ENCODE assay signal across 8 mouse cellular contexts in the genomic region with DNA sequence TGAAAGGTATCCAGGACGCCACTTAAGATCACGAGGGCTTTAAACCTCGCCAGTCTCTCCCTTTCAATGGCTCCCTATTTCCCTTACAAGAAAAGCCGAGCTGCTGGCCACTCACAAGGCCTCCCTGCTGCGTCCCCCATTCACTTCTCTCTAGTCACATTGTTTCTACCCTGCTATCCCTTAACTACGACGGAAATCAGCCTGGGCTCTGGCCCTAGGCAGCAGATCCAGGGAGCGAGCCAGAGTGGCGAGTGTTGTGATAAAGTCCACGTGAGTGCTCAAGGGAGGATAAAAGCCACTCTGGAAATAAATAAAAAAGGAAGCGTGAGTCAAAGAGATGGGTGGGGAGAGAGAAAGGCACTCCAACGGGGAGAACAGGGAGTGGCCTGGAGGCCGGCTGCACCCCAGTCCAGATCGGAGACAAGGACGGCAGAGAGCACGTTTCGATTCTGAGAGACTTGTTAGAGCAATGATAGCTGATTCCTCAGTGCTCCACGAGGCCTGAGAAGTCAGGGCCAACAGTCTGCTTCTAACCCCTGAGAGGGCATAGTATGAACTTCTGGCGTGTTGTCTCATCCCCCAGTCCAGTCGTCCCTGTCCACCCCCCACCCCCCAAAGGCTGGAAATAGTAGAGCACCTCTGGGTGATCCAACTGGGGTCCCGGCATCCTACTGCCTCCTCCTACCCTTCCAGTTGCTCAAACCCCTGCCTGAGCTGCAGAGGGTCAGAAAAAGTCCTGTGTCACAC.
DNase-seq lines count a peak whose midpoint lies in the region; ATAC-seq and TF ChIP-seq lines count a peak whose summit lies in the region.

No protein-coding gene starts in this region.

- H3K9ac ChIP-seq in embryonic facial prominence, embryonic 12.5 days, result peak overlapping the region; percentile 38; the same call in 1 of the 2 replicates
- H3K9ac ChIP-seq in heart, embryonic 14.5 days (ENCODE audit: low read length), result peak overlapping the region; percentile 32

- peak overlapping the region; percentile 38 for H3K4me3 ChIP-seq in embryonic facial prominence, embryonic 12.5 days
- H3K4me3 ChIP-seq in heart, embryonic 14.5 days (ENCODE audit: control insufficient read depth in 1 of 2, insufficient read depth in 1 of 2, low read depth in 1 of 2, low read length in 2 of 2), result peak overlapping the region; percentile 44 to 48
- H3K4me3 ChIP-seq in small intestine, adult 2 months (ENCODE audit: low read depth, low read length), result peak overlapping the region; percentile 56

- no peak overlapping the region for H3K27ac ChIP-seq in embryonic facial prominence, embryonic 12.5 days
- H3K27ac ChIP-seq in heart, embryonic 14.5 days (replicated peaks in 1 of 2; ENCODE audit: control insufficient read depth in 1 of 2, insufficient read depth in 1 of 2, low read depth in 2 of 2, low read length in 2 of 2), result peak overlapping the region; percentile 70 to 72
- H3K27ac ChIP-seq in small intestine, adult 2 months (ENCODE audit: insufficient read depth, low read depth, low read length), result peak overlapping the region; percentile 98

- H3K36me3 ChIP-seq in embryonic facial prominence, embryonic 12.5 days, result no peaks in the 10 kb centered on the region
- H3K36me3 ChIP-seq in heart, embryonic 14.5 days (ENCODE audit: control insufficient read depth, insufficient read depth, low read length), result no peaks in the 10 kb centered on the region
- H3K36me3 ChIP-seq in small intestine, adult 2 months (ENCODE audit: control insufficient read depth, insufficient read depth, low read length), result no peaks in the 10 kb centered on the region

- peak; percentile 56; the same call in 1 of the 2 replicates for TF ChIP-seq POLR2A in small intestine, adult 2 months (IDR thresholded peaks at IDR 0.05; ENCODE audit: low read depth, low read length)

- peaks cover 25% of the 10 kb centered on the region for H3K4me1 ChIP-seq in embryonic facial prominence, embryonic 12.5 days
- peaks cover 24 to 29% of the 10 kb centered on the region in 2 experiments for H3K4me1 ChIP-seq in heart, embryonic 14.5 days (ENCODE audit: control insufficient read depth in 2 of 2, insufficient read depth in 2 of 2, low read length in 2 of 2)
- peaks cover 16% of the 10 kb centered on the region for H3K4me1 ChIP-seq in small intestine, adult 2 months (ENCODE audit: control insufficient read depth, insufficient read depth, insufficient read length, low read length)

- peak overlapping the region; percentile 53 for H3K4me2 ChIP-seq in embryonic facial prominence, embryonic 12.5 days (replicated peaks)
- H3K4me2 ChIP-seq in heart, embryonic 14.5 days (ENCODE audit: low read length), result peak overlapping the region; percentile 88

- H3K9me3 ChIP-seq in embryonic facial prominence, embryonic 12.5 days, result no peaks in the 10 kb centered on the region
- H3K9me3 ChIP-seq in heart, embryonic 14.5 days (ENCODE audit: control insufficient read depth, low read length), result no peaks in the 10 kb centered on the region

- no peak for ATAC-seq in embryonic facial prominence, embryonic 12.5 days (ENCODE audit: insufficient number of reproducible peaks, insufficient read depth, low FRiP score, low TSS enrichment)
- ATAC-seq in heart, embryonic 14.5 days (ENCODE audit: insufficient number of reproducible peaks, insufficient read depth, low FRiP score, low read depth), result no peak

- TF ChIP-seq CTCF in small intestine, adult 2 months (IDR thresholded peaks at IDR 0.05; ENCODE audit: extremely low read depth, insufficient read length, insufficient replicate concordance, low read depth, low read length), result no peak

- WGBS in embryonic facial prominence, embryonic 12.5 days, result 5% methylated on average over 21 of the region's 21 CpGs
- under 1% methylated on average over 21 of the region's 21 CpGs for WGBS in heart, embryonic 14.5 days
- WGBS in small intestine, adult 2 months, result 3% methylated on average over 21 of the region's 21 CpGs

- DNase-seq in ovary, adult 18-20 months (ENCODE audit: low spot score), result peak; percentile 15
- no peak for DNase-seq in ovary, postnatal 10 days (ENCODE audit: low spot score)
- peak; percentile 17 for DNase-seq in kidney, postnatal 14 days
- peak; percentile 67 for DNase-seq in lung, postnatal 25 days (ENCODE audit: low spot score)
- no peak for DNase-seq in layer of hippocampus, postnatal 36 days

- no peaks in the 10 kb centered on the region for H3K27me3 ChIP-seq in embryonic facial prominence, embryonic 12.5 days
- H3K27me3 ChIP-seq in heart, embryonic 14.5 days (ENCODE audit: control insufficient read depth, insufficient read depth, low read length), result no peaks in the 10 kb centered on the region
- H3K27me3 ChIP-seq in small intestine, adult 2 months (ENCODE audit: control insufficient read depth, insufficient read depth, low read length), result no peaks in the 10 kb centered on the region

Comparison
In these comparisons a context has a peak if more than half of its experiments do, and no peak if none do; other contexts are left out.
1. DNase-seq: peak in ovary, adult 18-20 months (single experiment), kidney, postnatal 14 days (single experiment) and lung, postnatal 25 days (single experiment); none in ovary, postnatal 10 days (single experiment) and layer of hippocampus, postnatal 36 days (0 of 2).
2. Peak in every context shown above with its lines, with median percentiles within 50 percentile points of each other: H3K4me3 ChIP-seq.